Mouse (Mus musculus): Measurements from ENCODE around the gene Fez2. TPM values are rescaled to one million over a fixed set of nuclear protein-coding genes. Genes with fewer than 3 reads are reported as not detected.

The Fez2 gene
- total RNA-seq, 1 experiment from 2014 or later, result 42.9 TPM

DNA sequence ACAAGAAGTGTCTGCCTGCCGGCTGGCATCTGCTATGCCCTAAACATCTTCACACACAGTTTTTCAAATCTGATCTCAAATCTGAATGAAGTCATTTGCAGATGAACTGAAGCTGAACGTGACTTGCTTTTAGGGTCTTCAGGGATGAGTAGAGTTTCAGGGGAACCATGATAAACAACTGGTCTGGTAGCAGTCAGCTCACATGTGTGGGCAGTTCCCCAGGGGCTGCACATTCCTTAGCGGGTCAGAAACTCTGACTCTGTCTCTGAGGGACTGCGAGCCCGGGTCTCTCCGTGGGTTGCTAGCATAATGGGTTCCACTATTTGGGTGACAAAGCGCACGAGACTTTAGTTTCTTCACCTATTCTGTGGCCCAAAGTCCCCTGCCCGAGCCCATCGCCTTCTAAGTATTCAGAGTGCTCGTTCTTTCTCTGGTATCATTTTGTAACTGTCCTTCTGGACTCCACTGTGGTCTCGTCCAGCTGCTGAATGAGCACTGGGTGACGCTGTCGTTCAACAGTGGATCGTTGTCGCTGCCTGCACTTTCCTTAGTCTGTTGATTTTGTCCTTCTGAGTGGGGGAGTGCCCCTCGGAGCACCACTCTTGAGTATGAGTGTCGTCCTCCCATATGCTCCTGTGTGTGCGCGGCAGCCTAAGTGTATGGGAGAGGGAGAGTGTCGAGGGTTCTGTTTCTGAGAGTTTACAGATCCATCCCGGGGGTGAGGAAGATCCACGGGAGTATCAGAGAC is 53.2 kb downstream of the Fez2 start:
- DNase-seq, result no peak

DNA sequence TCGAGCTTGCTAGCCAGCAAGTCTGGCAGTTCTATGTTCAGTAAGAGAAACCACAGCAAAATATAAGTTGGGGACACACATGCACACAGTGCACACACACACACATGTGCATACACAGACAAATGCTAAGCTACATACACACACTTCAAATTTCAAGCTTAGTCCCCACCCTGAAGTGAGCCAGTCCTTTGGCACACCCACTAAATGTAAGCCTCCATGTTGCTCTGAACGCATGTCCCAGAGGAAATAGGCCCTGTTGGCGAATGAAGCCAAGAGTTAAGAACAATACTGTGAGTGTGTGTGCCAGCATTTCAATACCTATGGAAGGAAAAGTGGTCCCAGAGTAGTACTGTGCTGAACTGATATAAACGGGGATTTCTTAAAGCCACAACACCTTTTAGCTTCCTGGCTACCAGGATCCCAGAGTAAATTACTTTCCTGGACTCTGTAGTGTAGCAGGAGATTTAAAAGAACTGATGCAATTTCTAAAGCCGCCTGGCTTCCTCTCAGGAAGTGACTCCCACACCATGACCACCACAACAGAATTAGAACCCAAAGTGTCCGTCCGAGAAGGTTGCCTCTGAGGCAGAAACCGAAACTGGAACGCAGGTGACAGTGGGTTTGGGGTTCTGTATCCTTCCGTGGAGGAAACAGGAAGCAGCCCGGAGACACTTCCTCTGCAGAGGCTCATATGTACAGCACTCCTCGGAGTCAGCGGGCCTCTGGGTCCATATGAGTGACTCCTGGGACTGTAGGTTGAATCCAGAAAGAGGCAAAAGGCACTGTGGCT is 55.8 kb downstream of the Fez2 start:
- peak; percentile 50 for DNase-seq

- DNase-seq, result no peak
Measured at GRCm38 (mm10) chr17:78358251-78358726, 59.7 kb downstream of the Fez2 start.

- no peak for DNase-seq
Measured at GRCm38 (mm10) chr17:78357753-78358152, 60.2 kb downstream of the Fez2 start.

DNA sequence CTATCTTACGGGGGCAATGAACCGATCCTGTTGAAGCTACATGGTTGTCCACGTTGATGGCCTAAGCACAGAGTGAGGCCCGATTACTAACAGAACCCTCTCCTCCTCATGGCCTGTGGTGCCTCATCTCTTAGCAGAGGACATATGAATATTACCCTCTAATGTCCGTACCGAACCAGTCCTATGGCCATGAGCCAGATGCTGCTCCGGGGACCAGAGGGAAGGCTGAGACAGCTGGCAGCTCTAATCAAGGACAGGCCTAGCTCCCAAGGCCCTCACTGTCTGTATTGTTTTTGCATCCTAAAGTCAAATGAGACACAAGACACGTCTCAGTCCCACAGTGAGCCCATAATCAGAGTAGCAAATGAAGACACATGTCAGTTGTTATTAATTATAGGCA is 62.3 kb downstream of the Fez2 start:
- peak; percentile 28 for DNase-seq

GRCm38 (mm10) chr17:78354871-78355270 is 63.1 kb downstream of the Fez2 start:
- DNase-seq, result no peak

GRCm38 (mm10) chr17:78354411-78354810 is 63.5 kb downstream of the Fez2 start:
- no peak for DNase-seq

- DNase-seq, result no peak
Measured at GRCm38 (mm10) chr17:78352500-78352855, 65.5 kb downstream of the Fez2 start.

GRCm38 (mm10) chr17:78351676-78352499 is 66.1 kb downstream of the Fez2 start:
- no peak for DNase-seq

- DNase-seq, result no peak
Measured at GRCm38 (mm10) chr17:78347111-78347801, 70.7 kb downstream of the Fez2 start.

GRCm38 (mm10) chr17:78343688-78344087 is 74.3 kb downstream of the Fez2 start:
- DNase-seq, result no peak

DNA sequence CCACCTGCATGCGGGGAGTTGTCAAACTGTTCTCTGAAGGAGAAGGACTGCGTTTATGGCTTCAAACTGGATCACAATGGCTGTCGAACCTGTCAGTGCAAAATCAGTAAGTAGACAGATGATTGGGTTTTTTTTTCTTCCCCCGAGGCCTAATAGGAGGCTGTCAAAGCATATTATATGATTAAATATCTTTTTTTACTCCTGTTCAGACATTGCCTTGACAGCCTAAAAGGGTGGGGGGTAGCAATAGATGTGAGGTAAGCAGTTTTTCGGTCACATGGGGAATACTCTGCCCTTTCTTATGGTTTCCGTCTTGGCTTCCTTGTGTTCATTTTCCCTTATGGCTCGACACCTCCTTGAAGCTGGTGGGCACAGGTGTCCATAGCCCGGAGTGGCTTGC is 82.7 kb downstream of the Fez2 start:
- no peak for DNase-seq

GRCm38 (mm10) chr17:78333275-78333674 is 84.7 kb downstream of the Fez2 start:
- no peak for DNase-seq

DNA sequence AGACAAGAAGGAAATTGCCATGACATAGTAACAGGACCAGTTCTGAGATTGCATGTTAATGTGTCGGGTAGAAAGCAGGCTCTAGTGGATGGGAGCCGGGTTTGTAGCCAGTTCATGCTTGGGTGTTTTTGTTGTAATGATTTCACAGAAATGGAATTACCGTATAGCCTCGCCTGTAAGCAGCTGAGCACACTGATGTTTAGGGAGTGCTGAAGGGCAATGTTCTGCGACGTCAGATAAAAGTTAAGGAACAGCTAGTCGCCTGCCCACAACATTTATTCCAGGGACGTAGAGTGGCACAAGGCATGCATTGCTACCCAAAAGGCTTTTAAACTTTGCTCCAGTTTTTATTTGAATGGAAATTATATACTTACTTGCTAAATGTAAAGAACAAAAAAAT is 86.5 kb downstream of the Fez2 start:
- DNase-seq, result no peak

- no peak for DNase-seq
Measured at GRCm38 (mm10) chr17:78328287-78328686, 89.7 kb downstream of the Fez2 start.

DNA sequence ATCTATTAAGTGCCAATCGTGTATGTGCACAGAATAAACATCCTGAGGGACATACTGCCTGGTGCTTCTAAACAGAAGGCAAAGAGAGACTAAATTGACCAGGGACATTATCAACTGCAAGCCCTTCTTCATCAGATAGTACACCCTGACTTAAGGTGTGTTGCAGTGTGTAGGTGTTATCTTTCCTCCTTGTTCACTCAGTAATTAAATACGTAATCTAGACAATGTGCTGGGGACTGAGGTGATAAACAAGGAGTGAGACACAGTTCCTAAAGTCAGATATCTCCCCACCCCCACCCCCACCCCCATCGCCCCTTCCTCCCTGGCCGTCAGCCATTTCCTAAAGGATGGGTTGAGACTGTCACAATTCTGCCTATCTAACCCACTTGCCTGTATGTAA is 90.8 kb downstream of the Fez2 start:
- DNase-seq, result no peak

DNA sequence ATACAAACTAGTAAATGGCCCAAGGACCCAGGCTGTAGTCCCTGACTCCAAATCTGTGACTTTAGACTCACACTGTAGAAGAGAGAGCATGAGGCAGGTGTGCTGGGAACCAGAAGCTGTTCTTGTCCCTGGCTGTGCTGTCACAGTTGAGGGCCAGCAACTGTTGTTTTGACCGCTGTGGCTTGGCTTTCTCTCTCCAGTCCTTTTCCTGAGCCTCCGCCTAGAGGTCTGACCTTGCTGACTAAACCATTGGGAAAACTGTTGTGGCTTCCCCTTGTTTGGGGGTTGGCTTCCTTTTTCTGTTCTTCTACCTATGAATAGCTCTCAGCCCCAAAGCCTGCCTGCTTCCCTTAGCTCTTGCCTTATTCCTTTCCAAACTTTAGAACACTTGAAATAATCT is 91.6 kb downstream of the Fez2 start:
- peak; percentile 18 for DNase-seq

- no peak for DNase-seq
Measured at GRCm38 (mm10) chr17:78325761-78326332, 92.1 kb downstream of the Fez2 start.

DNA sequence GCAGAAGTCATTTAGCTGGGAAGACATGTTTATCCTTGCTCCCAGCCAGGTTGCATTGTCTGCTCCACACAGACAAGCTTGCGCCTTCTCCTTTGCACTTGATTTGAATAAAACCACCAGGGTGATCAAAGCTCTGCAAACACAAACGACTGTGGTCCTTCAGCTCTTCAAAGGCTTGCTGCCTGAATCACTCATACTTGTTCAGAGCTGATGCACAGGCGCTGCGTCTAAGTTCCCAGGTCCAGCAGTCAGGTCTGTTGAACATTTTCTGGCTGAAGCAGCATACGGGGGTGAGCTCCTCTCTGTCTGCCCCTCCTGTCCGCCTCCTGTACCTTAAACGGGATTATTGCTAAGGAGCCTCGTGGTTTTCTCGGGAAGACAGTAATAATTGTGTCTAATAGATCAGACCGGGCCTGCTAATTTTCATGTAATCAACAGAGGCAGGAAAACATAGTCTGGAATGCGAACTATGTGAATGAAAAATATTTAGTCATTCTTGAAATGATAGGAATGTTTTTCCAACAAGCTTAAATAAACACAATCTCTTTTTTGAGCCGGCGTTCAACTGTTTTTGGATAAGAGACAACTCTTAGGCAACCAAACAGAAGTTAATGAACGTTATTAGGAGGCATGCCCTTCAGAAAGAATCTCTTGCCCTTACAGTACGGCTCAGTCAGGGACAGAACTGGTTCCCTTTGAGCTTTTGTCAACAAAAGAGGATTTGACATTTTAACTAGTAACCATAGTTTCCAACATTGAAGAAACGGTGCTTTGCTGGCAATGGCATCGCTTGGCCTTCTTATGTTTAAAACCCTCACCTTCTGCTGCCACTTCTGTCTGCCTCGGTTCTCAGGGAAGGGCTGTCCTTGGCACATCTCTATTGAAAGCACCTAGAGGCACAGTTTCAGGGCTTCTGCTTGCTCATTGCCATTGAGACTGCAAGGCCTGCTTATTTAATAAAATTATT is 95.3 kb downstream of the Fez2 start:
- DNase-seq, result peak; percentile 21

DNA sequence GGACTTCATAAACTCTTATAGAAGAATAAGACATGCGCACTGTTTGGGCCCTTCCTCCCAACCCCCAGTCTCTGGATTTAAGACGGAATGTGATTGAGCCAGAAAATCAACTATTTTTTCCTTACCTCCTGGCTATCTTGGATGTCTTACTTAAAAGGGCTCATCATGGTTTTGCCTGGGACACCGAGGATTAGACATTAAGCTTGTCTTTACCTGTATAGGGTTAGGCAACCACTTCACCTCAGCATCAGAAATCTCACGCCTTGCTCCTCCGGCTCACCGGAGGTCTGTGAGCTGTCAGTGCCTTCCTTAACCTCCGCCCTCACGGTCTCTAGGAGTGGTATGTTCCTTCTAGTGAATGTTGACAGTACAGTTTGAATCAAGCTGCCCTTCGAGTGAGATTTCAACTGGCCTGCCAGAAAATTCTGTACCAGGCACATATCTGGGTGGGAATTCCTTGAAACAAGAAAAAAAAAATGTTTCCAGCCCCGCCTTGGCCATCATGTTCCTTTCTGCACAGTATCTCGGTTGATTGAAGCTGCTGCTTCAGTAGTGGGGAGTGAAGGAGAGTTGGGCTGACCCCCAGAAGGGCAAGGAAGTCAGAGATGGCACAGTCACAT is 96.6 kb downstream of the Fez2 start:
- no peak for DNase-seq

Data from adrenal gland, postnatal 14 days (tissue).